Mouse (Mus musculus): Measurements from ENCODE around the gene Tmem59.

Gene Tmem59

GRCm38 (mm10) chr4:107180746-107181145, 2.5 kb downstream of the Tmem59 start:
- DNase-seq, result no peak

GRCm38 (mm10) chr4:107181866-107182265, 3.7 kb downstream of the Tmem59 start:
- no peak for DNase-seq

- no peak for DNase-seq
Observed at GRCm38 (mm10) chr4:107182796-107183195, 4.6 kb downstream of the Tmem59 start.

GRCm38 (mm10) chr4:107183203-107183602, 5.0 kb downstream of the Tmem59 start:
- no peak for DNase-seq

GRCm38 (mm10) chr4:107185703-107186102, 7.5 kb downstream of the Tmem59 start:
- DNase-seq, result no peak

GRCm38 (mm10) chr4:107193841-107194240, 15.6 kb downstream of the Tmem59 start:
- no peak for DNase-seq

- DNase-seq, result no peak
Observed at GRCm38 (mm10) chr4:107196454-107196853, 18.3 kb downstream of the Tmem59 start.

GRCm38 (mm10) chr4:107198072-107198471, 19.9 kb downstream of the Tmem59 start:
- DNase-seq, result no peak

GRCm38 (mm10) chr4:107201779-107202178, 23.6 kb downstream of the Tmem59 start:
- DNase-seq, result no peak

GRCm38 (mm10) chr4:107203001-107203400, 24.8 kb downstream of the Tmem59 start:
- no peak for DNase-seq

GRCm38 (mm10) chr4:107207016-107207415, 28.8 kb downstream of the Tmem59 start:
- DNase-seq, result no peak

- DNase-seq, result no peak
Observed at GRCm38 (mm10) chr4:107208880-107209279, 30.7 kb downstream of the Tmem59 start, which contains the start of gene Ldlrad1. Gene Ldlrad1 (plus strand): TSS chr4:107209180.

GRCm38 (mm10) chr4:107210483-107211097, 32.4 kb downstream of the Tmem59 start:
- DNase-seq, result no peak

GRCm38 (mm10) chr4:107211465-107211864, 33.3 kb downstream of the Tmem59 start:
- DNase-seq, result no peak

- no peak for DNase-seq
Observed at GRCm38 (mm10) chr4:107211936-107212335, 33.7 kb downstream of the Tmem59 start.

GRCm38 (mm10) chr4:107213279-107214011, 35.2 kb downstream of the Tmem59 start:
- DNase-seq, result no peak

GRCm38 (mm10) chr4:107217574-107217973, 39.4 kb downstream of the Tmem59 start:
- no peak for DNase-seq

- DNase-seq, result peak; percentile 27
Observed at GRCm38 (mm10) chr4:107221524-107221923, 43.3 kb downstream of the Tmem59 start.

- DNase-seq, result peak; percentile 19
Observed at GRCm38 (mm10) chr4:107223225-107224204, 45.3 kb downstream of the Tmem59 start.

- DNase-seq, result no peak
Observed at GRCm38 (mm10) chr4:107226313-107226712, 48.1 kb downstream of the Tmem59 start.

- no peak for DNase-seq
Observed at GRCm38 (mm10) chr4:107232219-107232618, 54.0 kb downstream of the Tmem59 start.

- no peak for DNase-seq
Observed at GRCm38 (mm10) chr4:107238253-107238652, 60.1 kb downstream of the Tmem59 start.

- DNase-seq, result no peak
Observed at GRCm38 (mm10) chr4:107240196-107240595, 62.0 kb downstream of the Tmem59 start.

Measured in cerebellum, adult 9-10 months (tissue).